Mouse (Mus musculus) spleen, postnatal 36 days (tissue): ENCODE measurements around the gene Prep.

Experiments used
- DNase-seq, 2 experiments: peaks; one replicate each; pipeline ENCODE4 v3.0.0; 2022; ENCODE audit warnings: low spot score in 2 of 2, mixed read lengths in 1 of 2

Gene Prep

DNA sequence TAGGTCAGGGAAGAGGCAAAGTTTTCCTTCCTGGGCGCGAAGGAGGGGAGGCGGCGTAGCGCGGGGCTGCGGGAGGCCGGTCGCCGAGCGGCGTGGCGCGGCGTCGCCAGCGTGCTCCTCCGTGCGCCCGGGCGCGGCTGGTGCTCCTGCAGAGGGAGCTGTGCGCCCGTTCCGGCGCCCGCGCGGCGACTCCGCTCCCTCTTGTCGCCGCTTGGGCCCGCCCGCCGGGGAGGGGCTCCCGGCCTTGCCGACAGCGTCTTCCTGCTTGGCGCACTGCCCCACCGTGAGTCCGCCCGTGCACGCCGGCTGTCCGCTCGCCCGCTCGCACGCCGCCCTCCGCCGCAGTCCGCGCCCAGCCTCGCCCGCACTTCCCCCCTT is at the start of gene Prep:
Prep (plus strand) TSS at position 273 of the 378 bp plus-strand sequence.
- DNase-seq, result peak; percentile 92

DNA sequence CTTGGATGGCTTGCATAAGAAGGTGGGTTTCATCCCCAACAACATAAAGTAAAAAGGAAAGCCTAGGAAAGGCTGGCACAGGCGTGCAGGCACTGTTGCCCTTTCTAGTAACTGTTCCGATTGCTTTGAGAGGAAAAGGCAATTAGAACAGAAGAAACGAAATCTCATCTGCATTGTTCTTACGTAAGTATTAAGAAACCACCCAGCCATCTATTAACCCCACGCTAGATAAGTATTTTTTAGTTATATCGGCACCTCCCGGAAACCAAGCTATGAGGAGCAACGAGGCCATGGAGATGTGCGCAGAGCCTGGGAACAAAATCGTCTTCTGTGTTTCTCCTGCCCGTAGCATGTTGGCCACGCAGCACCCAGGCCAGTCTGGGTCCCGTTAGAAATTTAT is 49.7 kb upstream of the Prep start:
- no peak for DNase-seq

DNA sequence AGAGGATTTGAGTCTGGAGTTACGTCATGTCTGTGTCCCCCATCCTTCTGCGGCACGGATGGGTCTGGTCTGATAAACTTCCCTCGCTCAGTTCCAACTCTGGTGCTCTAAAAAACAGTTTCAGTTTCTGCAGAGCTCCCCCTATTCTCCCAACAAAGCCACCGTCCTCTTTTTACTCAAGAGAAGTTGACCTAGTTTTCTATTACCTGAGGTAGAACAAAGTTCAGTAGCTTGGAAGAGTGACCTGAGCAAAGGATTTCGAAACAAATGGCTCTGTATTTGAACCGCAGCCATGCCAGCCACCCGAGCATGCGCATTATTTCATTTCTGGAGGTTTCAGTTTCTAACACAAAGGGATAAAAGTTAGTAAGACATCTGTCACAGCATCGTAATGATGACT is 49.2 kb upstream of the Prep start:
- no peak for DNase-seq

DNA sequence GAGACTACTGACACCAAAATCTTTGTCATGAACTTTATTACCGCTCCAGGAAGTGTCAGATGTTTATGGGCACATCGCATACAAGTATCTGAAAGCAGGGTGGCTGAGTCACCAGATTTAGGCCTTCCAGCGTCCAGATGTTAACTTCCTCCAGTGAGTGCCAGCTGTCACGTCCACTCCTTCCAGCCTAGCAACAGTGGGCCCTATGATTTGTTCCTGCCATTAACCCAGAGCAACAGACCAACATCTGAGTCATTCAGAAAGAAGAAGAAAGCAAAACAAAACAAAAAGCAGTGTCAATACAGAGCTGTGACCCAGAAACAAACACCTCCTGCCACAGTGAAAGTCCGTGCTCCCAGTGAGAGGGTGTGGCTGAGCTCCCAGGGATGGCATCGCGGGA is 47.6 kb upstream of the Prep start:
- DNase-seq, result no peak

DNA sequence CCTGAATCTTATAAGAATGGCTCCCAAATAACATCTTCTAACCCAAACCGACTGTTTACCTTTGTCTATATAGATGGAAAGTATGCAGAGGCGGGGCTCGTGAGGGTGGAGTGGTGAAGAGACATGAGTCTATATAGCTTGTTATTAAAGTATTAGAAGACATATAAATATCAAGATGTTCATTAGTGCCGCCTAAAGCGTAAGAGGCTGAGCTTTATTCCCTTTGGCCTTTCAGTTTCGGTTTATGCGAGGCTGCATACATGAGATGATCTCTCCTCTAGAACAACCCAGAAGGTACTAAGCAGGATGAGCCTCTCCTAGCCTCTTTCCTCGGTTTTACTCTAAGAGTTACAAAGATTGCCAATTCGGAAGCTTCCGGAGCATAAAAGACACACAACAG is 47.2 kb upstream of the Prep start:
- no peak for DNase-seq

DNA sequence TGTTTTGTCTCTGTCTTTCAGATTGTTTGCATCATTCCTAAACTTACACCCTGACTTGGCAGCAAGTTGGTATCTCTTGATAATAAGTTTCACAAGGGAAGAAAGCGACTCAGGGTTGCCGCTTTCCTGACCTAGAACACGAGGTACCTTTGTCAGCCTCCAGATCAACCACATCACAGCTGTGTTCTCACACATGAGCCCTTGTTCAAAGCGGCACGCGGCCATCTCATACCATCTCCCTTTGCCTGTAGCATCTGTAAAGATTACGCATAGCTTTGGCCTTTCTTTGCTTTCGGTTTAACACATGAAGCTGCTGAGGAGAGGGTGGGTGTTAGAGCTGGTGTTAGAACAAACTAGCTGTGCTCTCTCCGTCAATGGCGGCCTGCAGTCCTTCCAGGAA is 46.7 kb upstream of the Prep start:
- DNase-seq, result peak in 1 of 2 experiments; percentile 11

DNA sequence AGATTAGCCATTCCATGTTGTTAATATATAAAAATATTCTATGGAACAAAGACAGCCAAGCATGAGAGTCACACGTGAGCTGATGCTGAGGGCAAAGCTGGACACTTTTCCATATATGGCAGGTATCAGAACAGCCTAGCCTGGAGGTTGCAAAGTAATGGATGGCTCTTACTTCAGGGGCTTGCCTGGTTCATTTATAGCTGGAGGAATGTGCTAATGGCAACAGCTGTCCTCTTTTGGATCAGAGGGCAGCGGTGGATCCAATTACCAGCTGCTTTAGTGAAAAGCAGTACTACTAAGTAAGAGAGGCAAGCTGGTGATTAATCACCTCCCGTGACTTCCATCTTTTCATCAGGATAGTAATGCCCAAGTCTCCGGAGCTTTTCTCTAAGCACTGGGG is 41.8 kb upstream of the Prep start:
- DNase-seq, result no peak

DNA sequence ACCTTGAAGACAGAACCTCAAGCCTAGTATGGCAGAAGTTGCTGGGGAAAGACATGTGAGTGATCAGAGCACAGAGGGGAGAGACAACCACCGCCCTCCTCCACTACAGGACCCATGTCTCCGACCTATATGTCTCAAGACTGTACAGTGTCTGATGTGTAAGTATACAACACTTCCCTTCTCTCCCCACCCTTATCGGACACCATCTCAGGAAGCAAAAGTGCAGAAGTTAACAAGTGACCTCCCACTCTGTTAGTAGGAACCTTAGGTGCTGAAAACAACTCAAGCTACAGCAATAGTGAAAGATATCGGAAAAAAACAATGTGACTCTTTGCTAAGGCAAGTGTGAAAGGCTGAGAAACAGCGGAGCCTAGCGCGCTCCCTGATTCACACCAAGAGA is 40.1 kb upstream of the Prep start:
- no peak for DNase-seq

DNA sequence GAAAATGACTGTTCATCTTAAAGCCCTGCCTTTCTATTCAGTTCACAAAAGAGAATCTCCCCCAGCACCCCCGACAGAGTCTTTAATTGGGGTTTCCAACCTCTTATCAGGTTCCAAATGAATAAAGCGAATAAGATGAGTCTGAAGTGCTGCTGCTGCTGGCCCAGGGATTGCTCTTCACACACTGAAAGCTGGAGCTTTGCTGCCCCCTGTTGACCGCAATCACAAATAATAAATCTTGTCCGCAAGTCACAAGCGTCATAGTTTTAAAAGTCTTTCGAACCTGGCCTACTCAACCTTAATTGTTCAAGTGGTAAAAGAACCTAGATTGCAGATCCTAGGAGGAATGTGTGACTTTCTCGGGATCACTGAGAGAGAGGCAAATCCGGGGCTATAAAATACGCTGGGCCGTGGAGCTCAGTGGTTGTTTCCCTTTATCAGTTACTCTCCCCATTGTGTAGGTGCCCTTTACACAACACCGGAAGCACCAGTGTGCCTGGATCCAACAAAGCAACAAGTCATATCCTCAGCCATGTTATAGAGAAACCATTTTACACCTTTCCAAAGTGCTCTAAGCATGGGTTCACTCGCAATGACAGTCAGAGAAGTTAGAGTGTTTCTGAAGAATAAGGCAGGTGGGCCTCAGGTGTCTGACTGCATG is 21.6 kb upstream of the Prep start:
- DNase-seq, result peak; percentile 54 to 65

DNA sequence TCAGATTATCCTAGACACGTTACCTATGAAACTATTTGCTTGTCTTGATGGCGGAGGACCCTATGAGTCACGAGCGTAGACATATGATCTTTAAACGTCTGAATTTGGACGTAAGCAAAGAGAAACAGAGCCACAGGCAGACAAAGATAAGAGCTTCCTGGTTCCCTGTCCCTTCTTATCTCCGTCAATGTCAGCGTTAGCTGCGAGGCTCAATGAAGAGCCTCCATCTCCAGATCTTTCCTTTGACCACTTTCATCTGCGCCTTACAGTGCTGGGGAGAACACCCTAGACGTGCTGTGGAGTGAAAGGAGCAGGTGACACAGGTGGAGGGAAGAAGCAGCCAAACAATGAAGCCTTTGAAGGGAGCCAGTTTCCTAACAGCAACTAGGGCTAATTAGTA is 18.8 kb upstream of the Prep start:
- DNase-seq, result no peak

DNA sequence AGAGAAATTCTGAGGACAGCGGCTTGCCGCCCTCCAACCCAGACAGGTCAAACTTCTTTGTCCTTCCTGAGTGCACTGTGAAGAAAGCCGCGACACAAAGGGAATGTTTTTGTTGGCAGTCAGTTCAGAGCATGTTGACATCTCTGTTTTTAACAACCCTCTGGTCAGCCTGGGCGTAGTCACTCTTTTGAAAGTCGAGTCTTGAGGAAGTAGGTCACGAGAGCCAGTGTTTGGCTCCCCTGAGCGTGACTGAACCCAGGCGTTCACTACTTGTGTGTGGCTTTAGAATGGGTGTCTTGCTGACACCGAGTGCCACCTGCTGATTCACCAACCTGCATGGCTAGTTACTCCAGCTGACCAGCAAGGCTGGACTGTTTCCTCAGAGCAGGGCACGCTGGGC is 18.4 kb upstream of the Prep start:
- peak; percentile 60 to 62 for DNase-seq

DNA sequence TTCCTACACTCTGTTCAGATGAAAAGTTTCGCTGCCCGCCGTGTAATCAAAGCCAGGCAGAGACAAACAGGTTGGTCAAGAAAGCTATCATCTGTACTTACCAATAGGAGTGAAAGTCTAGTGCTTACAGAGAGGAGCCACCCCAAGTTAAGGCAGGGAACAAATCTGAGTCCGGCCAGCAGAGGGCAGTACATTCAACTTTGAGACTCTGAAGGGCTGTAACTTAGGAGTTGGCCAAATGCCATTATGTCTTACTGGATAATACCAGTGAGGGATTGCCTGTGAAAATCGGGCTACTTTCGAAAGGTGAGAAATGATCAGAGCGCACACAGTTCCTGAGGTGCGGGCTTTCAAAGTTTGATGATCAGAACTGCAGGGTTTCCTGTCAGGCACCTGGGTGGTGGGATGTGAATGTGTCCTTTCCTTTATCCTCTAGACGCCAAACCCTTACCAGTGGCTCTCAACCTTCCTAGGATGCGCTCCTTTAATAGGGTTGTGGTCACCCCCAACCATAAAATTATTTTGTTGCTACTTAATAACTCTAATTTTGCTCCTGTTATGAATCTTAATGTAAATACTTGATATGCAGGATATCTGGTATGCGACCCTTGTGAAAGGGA is 15.8 kb upstream of the Prep start:
- DNase-seq, result peak; percentile 55 to 61

DNA sequence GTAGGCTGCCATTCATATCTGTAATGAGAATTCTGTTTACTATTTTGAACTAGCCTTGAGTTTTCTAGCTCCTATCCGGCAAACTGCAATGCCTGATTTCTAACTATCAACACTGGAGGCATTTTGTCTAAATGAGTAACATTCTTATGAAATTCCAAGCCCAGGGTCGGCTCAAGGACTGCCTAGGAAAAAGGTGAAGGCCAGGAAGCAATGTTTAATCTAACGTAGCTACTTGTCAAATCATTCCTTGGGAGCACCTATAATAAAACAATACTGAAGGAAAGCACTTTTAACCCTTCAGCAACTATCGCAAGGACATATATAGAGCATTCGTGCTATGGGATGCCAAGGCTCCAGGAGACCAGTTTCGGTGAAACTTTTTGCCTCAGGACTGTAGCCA is 8.6 kb upstream of the Prep start:
- DNase-seq, result no peak

DNA sequence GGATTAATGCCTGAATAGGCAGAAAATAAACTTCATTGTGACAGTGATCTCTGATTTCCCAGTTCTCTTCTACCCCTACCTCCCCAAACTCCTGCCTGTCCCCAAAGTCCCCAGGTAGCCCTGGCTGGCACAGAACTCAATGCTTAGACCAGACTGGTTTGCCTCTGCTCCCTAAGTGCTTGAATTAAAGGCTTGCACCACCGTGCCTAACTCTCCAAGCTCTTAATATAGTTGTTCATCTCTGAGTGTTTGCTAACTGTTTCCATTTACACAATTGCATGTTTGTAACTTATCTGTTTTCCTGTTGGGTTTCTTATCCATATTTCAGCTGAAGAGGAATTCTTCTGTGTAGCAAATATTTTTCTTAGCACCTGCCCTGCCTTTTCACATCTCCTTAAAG is 6.2 kb upstream of the Prep start:
- DNase-seq, result no peak

DNA sequence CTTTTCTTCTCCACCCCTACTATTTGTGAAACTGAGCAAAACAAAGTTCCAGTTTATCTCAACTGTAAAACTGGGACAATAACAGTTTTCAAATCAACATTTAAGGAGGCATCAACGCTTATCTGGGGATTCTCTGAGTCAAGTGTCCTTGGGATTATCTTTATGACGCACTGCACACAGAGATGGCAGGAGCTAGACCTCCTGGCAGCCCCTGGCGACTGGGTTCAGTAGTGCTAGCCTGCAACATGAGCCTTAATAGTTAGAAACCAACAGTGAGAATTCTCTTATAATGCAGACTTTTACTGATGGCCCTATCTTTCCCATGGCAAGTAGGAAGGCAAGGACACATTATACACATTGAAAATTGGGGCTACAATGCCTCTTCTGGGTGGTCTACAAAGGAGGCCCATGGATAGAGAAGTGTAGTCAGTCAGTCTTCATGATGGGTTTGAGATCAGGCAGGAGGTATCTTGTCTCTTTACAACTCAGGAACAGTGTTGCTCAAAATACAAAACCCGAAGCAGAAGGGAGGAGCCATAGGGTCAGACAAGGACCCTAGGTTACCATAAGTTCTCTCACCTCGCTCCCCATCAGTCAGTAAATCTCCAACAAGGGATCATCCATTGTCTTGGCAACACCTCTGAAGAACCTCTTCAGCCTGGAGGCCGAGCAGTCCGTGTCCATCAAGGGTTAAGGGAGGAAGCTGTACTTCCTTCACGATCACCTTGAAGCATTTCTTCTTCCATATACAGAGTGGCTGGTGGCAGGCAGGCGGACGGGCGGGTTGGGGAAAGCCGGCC is 672 bp upstream of the Prep start:
- DNase-seq, result no peak

DNA sequence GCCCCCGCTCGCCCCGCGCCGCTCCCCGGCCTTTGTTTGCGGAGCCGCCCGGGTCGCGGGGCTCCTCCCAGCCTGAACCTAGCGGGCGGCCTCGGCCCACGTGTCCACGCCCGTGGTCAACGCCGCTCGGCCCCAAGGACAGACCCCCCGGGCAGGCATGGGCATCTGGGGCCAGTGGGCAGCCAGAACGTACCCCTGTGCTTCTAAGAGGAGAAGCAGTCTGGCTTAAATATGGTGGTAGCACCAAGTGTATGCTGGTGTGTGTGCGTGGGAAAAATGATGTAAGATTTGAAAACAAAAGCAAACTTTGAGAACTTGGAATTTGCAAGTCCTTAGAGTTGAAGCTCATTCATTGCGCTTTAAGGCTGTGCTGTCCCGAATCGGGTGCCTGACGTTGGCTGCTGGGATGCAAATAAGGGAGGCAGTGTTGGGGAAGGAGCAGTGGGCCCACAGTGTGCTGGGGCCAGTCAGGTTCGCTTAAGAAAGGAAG is 478 bp downstream of the Prep start:
- peak; percentile 28 to 29 for DNase-seq

DNA sequence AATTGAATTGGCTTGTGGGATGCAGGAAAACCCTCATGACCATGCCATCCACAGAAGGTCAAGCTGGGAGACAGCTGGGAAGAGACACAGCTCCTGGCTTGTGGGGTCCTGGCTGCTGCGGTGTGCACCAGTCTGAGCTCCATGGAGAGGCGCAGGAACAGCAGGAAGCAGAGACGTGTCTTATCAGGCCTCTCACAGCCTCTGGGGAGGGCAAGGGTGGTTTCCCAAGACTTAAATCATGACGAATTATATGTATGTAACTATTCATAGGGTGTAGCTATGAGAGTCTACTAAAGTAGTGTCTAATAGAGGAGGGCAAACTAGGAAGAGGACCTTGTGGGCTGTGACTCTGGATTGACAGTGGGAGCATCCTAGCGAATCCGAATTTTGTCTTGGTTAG is 2.6 kb downstream of the Prep start:
- no peak for DNase-seq

DNA sequence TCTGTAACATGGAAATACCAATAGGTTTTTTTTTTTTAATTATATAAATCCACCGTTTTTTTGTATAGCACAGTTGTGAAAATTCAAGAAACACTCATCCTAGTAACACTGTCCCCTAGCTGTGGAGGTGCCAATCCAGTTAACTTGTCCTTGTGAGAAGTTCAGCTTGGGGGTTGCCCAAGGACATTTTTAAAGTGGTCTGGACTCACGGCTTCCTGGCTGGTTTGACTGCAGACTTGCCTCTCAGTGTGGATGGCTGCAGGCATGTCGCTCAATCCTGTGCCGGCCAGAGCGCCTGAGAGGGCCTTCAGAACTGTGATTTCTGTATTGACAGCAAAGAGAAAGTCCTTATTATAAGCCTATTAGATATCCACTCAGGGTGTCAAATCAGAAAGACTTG is 3.4 kb downstream of the Prep start:
- no peak for DNase-seq

DNA sequence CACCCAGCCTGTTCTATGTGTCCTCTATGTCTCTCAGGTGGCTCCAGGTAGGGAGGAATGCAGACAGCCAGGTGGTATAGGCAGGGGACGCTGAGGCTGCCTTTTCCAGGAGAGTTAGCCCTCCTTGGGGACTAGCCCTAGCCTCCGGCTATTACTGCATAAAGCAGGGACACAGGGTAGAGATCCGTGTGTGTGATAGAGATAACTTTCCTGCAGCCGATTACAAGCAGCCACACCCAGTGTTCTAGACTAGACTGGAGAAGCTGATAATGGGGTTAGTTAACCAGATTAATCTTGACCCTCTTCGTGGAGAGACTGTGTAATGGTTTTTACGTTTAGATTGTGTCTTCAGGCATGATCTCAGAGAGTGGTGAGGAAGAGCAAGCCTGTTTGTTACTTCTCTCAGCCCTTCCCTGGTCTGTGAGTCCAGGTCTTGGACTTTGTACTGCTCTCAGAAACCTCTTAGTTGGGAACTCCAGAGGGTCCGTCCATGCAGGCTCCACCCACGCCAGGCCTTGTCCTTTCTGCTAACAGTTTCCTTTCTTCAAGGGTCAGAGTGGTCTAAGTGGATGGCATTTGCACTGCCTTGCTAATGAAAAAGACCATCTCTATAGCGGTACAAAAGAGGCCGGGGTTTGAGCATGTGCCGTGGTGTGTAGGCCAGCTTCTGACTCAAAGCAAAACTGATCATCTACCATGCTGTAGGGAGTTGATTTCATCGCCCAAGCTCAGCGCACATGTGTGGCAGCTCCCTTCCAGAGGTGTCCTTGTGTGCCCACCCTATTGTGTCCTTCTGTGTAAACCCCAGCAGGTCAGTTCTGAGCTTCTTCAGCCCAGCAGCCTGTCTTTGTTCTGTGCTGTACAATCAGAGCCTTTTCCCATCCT is 4.2 kb downstream of the Prep start:
- DNase-seq, result no peak

DNA sequence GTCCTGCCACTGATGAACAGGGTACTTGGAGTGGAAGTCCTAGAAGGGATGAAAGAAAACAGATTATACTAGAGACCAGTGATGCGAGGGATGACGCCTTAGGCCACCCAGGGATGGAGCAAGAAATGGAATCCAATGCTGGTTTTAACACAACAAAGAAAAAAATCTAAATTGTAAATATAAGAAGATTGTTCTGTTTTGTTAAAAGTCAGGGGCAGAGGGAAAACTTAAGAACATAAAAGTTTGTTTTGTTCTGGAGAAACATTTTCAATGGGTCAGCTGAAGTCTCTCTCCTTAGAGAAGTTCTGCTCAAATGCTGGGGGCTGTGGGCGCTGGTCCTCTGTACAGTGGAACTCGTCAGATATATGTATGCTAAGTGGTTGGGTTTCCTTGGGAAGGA is 5.3 kb downstream of the Prep start:
- no peak for DNase-seq

DNA sequence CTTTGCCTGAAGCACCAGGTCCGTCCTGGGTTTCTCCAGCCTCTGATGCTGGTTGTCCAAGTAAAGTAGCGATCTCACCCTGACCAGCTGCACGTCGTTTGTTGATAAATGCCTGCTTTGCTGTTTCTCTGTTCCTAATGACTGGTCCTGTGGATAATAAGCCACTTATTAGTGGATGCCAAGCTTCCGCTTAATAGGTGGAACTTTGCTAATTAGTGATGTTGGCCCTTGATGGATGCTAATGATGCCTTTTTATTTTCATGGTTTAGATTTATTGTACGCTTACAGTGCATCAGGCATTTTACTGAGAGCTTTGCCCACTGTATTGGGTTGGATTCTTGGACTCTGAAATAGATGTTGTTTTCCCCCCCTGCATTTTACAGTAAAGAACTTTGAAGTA is 7.5 kb downstream of the Prep start:
- DNase-seq, result no peak

DNA sequence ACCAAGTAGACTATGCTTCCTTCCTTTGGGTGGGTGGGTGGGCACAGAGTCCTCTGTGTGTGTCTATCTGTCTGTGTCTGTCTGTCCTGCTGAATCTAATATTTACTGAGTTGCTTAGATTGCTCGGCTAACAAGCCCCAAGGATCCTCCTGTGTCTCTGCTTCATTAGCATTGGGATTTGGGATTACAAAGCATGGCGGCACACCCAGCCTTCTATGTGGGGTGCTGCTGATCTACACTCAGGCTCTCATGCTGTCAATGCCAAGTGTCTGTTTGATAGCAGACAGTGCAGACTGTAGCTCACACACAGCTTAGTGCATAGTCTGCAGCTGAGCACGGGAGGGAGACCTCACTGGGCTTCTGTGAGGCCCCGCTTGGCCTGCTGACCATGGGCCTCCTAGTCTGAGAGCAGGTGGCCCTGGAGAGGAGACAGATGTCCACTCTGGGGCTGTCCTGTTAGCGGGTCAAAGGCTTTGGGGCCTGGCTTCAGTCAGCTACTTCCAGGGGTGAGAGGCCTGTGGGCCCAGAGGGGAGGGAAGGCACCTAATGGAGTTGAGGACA is 8.6 kb downstream of the Prep start:
- DNase-seq, result no peak
